Comparison of ENCODE assay signal across 42 mouse cellular contexts in genomic region chr2:24090921-24091320, GRCm38 (mm10). TPM values are rescaled to one million over a fixed set of nuclear protein-coding genes. Genes with fewer than 3 reads are reported as not detected.
"Had no signal": no experiment of that assay in that cellular context is flagged by ENCODE, and none has a peak within 500 bp of the region (broad histone marks: within the 10 kb centered on the region; RNA-seq: fewer than 3 reads in every experiment).

No protein-coding gene starts in this region.

- H3K27ac ChIP-seq: heart, embryonic 13.5 days; heart, embryonic 15.5 days; hindbrain, embryonic 10.5 days; hindbrain, embryonic 12.5 days; hindbrain, embryonic 13.5 days; hindbrain, embryonic 14.5 days; hindbrain, embryonic 15.5 days; hindbrain, postnatal 0 days; intestine, embryonic 15.5 days; kidney, embryonic 15.5 days; kidney, postnatal 0 days; layer of hippocampus, adult 2 months; left cerebral cortex, adult 2 months had no signal

- H3K9me3 ChIP-seq: heart, embryonic 12.5 days; heart, embryonic 13.5 days; heart, embryonic 15.5 days; hindbrain, embryonic 10.5 days; hindbrain, embryonic 12.5 days; hindbrain, embryonic 13.5 days; hindbrain, embryonic 15.5 days; intestine, embryonic 15.5 days; kidney, embryonic 15.5 days had no signal

- H3K27me3 ChIP-seq: heart, embryonic 12.5 days; heart, embryonic 13.5 days; heart, embryonic 15.5 days; hindbrain, embryonic 12.5 days; hindbrain, embryonic 13.5 days; hindbrain, embryonic 15.5 days; intestine, embryonic 15.5 days; kidney, embryonic 15.5 days had no signal

- H3K36me3 ChIP-seq: heart, embryonic 12.5 days; heart, embryonic 13.5 days; heart, embryonic 15.5 days; hindbrain, embryonic 10.5 days; hindbrain, embryonic 12.5 days; hindbrain, embryonic 13.5 days; hindbrain, embryonic 15.5 days; intestine, embryonic 15.5 days; kidney, embryonic 15.5 days had no signal

- H3K4me1 ChIP-seq: heart, embryonic 12.5 days; heart, embryonic 13.5 days; heart, embryonic 15.5 days; hindbrain, embryonic 10.5 days; hindbrain, embryonic 12.5 days; hindbrain, embryonic 13.5 days; hindbrain, embryonic 15.5 days; intestine, embryonic 15.5 days; kidney, embryonic 15.5 days had no signal

- H3K4me3 ChIP-seq: heart, embryonic 12.5 days; heart, embryonic 13.5 days; heart, embryonic 15.5 days; hindbrain, embryonic 10.5 days; hindbrain, embryonic 12.5 days; hindbrain, embryonic 13.5 days; hindbrain, embryonic 15.5 days; intestine, embryonic 15.5 days; kidney, embryonic 15.5 days; layer of hippocampus, adult 2 months; left cerebral cortex, adult 2 months had no signal

- DNase-seq: heart, postnatal 10 days; heart, postnatal 14 days; heart, postnatal 36 days; heart, postnatal 4 days; kidney, adult 11 months; kidney, adult 18-20 months; kidney, adult 2 months; kidney, adult 8-10 months; kidney, adult 9 months; kidney, postnatal 10 days; kidney, postnatal 14 days; kidney, postnatal 25 days; kidney, postnatal 36 days; kidney, postnatal 4 days; layer of hippocampus, adult 9-11 months; layer of hippocampus, postnatal 36 days had no signal

RNA-seq across cellular contexts. Expression of gene Tbpl2, which starts 5.5 kb away (rescaled TPM):
- polyA plus RNA-seq: heart, embryonic 12.5 days; heart, embryonic 13.5 days; heart, embryonic 14.5 days; heart, embryonic 15.5 days; heart, embryonic 16.5 days; heart, postnatal 0 days; hindbrain, embryonic 10.5 days; hindbrain, embryonic 11.5 days; hindbrain, embryonic 12.5 days; hindbrain, embryonic 13.5 days; hindbrain, embryonic 14.5 days; hindbrain, embryonic 15.5 days; hindbrain, embryonic 16.5 days; hindbrain, postnatal 0 days; inflammation-experienced regulatory T-cells, adult 6 months; intestine, embryonic 14.5 days; intestine, embryonic 15.5 days; intestine, embryonic 16.5 days; intestine, postnatal 0 days; kidney, embryonic 14.5 days; kidney, embryonic 15.5 days; kidney, embryonic 16.5 days; kidney, postnatal 0 days; large intestine, adult 2 months had no signal

RNA-seq across cellular contexts. Expression of gene Hnmt, which starts 41.7 kb away (rescaled TPM):
- polyA plus RNA-seq: inflammation-experienced regulatory T-cells, adult 6 months had no signal
